Mouse (Mus musculus) liver, embryonic 14.5 days (tissue): Measurements from ENCODE around the gene Tmem131l.

Experiments
- CTCF ChIP-seq: IDR thresholded peaks from 2 replicates; pipeline ENCODE4 v1.5.1; 2016; ENCODE audit warnings: antibody characterized with exemption, low read depth, control low read depth
- EP300 ChIP-seq: IDR thresholded peaks from 2 replicates; pipeline ENCODE4 v1.6.1; 2016; ENCODE audit warnings: antibody characterized with exemption, low read depth

GRCm38 (mm10) chr3:84060946-84061345 is 21.0 kb upstream of the Tmem131l start:
- TF ChIP-seq CTCF (no peak), EP300 (no peak)
